Mouse (Mus musculus) embryonic fibroblast, embryonic 13.5 days (primary cell): Measurements from ENCODE around the gene Shtn1.

Experiments
- CTCF ChIP-seq: IDR thresholded peaks from 2 replicates; pipeline ENCODE4 v1.5.1; 2011; ENCODE audit warnings: mild to moderate bottlenecking, control low read depth, low read length, moderate library complexity, borderline replicate concordance; ENCODE audit not compliant: insufficient read depth
- POLR2A ChIP-seq: IDR thresholded peaks from 2 replicates; pipeline ENCODE4 v1.6.1; 2011; ENCODE audit warnings: low read depth, mild to moderate bottlenecking, control low read depth, low read length, moderate library complexity

DNA sequence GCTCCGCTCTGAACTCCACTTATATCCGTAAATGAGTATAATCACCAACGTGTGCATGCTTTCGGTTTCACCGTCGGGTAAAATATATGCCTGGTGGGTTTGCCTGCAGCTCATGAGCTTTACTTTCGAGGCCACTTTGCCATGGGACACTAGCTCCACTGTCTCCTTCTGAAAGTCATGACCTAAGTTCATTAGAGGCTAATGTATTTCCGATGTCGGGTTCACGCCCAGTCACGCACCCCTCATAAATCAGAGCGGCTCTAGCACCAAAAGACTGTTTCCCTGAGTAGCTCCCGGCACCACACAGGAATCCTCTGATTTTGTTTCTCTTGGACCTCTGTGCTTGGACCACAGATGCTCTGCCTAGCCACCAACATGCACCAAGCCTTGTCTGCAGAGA, 105.1 kb downstream of the Shtn1 start:
- no peak for TF ChIP-seq CTCF
- TF ChIP-seq POLR2A, result no peak
